Mouse (Mus musculus): Measurements from ENCODE around the gene Mcm10.

Gene Mcm10

GRCm38 (mm10) chr2:5033546-5034420 lies 21.2 kb upstream of the Mcm10 start:
- in situ Hi-C loops (cut with MboI; ENCODE audit: unreplicated experiment in 2 of 2), result no loop called here

DNA sequence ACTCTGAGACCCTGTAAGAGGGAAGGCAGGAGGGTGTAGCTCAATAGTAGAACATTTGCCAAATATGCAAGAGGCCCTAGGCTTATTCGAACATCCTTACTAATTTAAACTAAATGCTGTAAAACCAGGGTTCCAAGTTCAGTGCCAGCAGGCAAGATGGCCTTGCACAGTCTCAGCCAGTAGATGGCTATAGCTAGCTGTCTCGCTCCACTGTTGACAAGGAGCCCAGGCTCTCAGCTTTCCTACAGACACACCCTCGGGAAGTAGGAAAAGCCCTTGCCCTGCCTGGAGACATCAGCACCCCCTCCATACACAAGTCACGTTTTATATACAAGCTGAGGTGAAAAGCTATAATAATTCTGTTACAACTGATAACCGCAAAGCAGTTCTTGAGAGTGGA lies 20.1 kb upstream of the Mcm10 start:
- in situ Hi-C loops (cut with MboI; ENCODE audit: unreplicated experiment in 2 of 2), result no loop called here

DNA sequence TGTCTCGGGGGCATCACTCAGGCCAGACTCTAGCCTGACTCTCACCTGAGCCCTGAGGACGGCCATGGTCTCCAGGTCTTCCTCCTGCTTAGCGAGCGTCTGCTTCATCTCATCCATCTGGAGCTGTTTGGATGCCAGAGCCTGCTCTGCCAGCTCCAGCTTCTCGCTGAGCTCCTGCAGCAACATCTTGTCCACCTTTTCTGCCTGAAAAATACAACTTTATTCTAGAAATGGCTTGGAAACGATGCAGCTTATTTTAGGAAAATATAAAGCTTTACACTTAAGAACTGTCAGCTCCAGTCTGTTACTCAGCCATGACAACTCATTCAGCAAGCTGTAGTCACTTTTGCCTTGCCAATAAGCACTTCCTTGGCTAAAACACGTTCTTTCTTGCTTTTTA lies 18.6 kb upstream of the Mcm10 start:
- in situ Hi-C loops (cut with MboI; ENCODE audit: unreplicated experiment in 2 of 2), result no loop called here

GRCm38 (mm10) chr2:5029808-5030207 lies 17.2 kb upstream of the Mcm10 start:
- in situ Hi-C loops (cut with MboI; ENCODE audit: unreplicated experiment in 2 of 2), result no loop called here

- in situ Hi-C loops (cut with MboI; ENCODE audit: unreplicated experiment in 2 of 2), result no loop called here
Measured at GRCm38 (mm10) chr2:5028047-5028446, 15.5 kb upstream of the Mcm10 start.

DNA sequence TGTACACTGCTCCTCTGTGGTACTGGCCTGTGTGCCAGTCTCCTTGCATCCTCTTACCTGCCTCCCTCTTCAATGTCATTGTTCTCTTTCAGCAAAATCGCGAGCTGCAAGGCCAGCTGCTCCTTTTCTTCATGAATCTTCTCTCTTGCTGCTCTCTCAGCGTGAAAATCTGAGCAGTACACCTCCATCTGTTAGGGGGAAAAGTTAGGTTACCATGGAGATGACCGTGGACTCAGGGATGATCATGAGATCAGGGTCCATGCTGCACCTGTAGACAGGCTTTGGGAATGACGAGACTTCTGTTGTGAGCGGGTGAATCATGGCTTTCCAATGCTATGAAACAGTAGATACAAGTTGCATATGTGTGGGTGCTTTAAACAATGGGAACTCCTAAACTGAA lies 14.5 kb upstream of the Mcm10 start:
- in situ Hi-C loops (cut with MboI; ENCODE audit: unreplicated experiment in 2 of 2), result no loop called here

DNA sequence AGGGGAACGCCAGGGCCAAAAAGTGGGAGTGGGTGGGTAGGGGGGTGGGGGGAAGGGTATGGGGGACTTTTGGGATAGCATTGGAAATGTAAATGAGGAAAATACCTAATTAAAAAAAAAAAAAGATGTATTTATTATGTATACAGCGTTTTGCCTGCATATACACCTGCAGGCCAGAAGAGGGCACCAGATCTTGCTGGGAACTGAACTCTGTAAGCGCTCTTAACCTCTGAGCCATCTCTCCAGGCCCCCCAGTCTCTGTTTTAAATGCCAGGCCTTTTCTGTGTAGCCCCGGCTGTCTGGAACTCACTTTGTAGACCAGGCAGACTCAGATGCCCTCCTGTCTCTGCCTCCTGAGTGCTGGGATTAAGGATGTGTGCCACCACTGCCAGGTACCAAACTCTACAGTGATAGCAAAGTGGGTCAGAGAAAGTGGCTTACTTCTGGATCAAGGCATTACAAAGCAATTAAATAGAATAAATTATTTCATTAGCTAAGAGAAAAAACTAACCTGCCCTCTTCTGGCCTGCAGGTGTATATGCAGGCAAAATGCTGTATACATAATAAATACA lies 12.7 kb upstream of the Mcm10 start:
- in situ Hi-C loops (cut with MboI; ENCODE audit: unreplicated experiment in 2 of 2), result no loop called here

- in situ Hi-C loops (cut with MboI; ENCODE audit: unreplicated experiment in 2 of 2), result no loop called here
Measured at GRCm38 (mm10) chr2:5023699-5024399, 11.3 kb upstream of the Mcm10 start.

DNA sequence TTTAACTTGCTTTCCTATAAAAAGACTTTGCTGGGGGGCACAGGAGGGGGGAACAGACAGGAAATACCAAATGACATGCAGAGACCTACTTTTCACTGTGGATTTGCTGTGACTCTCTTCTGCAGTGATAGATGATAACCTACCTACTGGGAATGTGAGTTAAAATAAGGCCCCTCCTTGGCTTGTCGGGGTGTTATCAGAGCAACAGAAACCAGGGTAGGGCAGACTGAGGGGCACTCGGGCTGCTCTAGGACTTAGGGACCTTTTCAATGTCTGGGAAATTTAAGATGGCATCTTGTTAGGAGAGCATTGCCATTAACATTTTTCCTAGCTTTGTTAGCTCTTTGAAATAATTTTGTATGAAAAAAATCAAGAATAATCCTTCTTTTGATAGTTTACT lies 10.7 kb upstream of the Mcm10 start:
- in situ Hi-C loops (cut with MboI; ENCODE audit: unreplicated experiment in 2 of 2), result no loop called here

- in situ Hi-C loops (cut with MboI; ENCODE audit: unreplicated experiment in 2 of 2), result loop anchor here in 1 of 2 experiments (10.0 kb wide), 1 partner anchor 385 kb away; no protein-coding TSS in a partner anchor
Measured at GRCm38 (mm10) chr2:5019708-5020107, 7.1 kb upstream of the Mcm10 start.

DNA sequence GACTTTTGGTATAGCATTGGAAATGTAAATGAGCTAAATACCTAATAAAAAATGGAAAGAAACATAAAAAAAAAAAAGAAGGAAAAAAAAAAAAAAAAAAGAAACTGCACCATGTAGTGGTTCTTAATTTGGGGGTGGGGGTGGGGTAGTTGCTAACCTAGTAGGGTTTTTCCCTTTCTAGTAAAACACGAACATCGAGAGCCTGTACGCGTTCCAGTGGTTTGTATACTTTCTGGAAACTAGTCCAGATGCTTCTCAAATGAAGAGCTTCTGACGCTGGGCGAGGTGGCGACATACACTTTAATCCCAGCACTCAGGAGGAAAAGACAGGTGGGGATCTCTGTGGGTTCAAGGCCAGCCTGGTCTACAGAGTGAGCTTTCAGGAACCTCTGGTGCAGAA lies 4.3 kb upstream of the Mcm10 start:
- in situ Hi-C loops (cut with MboI; ENCODE audit: unreplicated experiment in 2 of 2), result loop anchor here in 1 of 2 experiments (10.0 kb wide), 1 partner anchor 388 kb away; no protein-coding TSS in a partner anchor

DNA sequence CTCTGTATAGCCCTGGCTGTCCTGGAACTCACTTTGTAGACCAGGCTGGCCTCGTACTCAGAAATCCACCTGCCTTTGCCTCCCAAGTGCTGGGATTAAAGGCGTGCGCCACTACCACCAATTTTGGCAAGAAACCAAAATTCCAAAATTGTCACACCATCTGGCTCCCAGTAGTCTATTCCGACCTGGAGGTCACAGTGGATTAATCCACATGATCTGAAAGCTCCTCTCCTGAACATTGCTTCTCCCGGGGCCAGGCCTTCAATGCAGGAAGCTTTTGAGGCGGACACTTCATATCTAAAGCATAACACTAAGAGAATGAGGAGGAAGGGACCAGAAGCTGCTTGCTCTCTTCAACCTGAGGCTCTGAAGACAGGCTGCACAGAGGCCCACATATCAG lies 2.9 kb upstream of the Mcm10 start:
- in situ Hi-C loops (cut with MboI; ENCODE audit: unreplicated experiment in 2 of 2), result loop anchor here in 1 of 2 experiments (10.0 kb wide), 1 partner anchor 389 kb away; no protein-coding TSS in a partner anchor

- in situ Hi-C loops (cut with MboI; ENCODE audit: unreplicated experiment in 2 of 2), result loop anchor here in 1 of 2 experiments (5.0 to 10.0 kb wide), 2 partner anchors 97 to 390 kb away; partner anchors contain the start of gene Phyh
Measured at GRCm38 (mm10) chr2:5014616-5015015, 2.0 kb upstream of the Mcm10 start.

DNA sequence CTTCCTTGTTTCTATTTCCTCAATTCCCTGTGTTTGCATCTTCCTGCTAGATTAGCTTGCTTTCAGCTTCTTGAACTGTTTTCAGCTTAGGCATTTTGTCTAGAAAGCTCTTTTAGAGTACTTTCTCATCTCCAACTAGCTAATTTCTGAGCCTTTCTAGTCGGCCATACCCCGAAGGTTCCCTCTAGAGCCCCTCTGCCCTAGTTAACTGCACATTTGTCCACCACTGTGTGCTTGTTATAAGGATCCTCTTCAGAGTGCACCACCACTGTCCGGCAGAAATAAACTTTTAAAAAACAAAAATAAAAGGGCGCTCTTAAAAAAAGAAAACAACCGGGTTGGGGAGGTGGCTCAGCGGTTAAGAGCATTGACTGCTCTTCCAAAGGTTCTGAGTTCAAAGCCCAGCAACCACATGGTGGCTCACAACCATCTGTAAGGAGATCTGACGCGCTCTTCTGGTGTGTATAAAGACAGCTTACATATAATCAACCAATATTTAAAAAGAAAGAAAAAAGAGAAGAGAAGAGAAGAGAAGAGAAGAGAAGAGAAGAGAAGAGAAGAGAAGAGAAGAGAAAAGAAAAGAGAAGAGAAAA lies 597 bp downstream of the Mcm10 start:
- in situ Hi-C loops (cut with MboI; ENCODE audit: unreplicated experiment in 2 of 2), result loop anchor here in 1 of 2 experiments (5.0 to 10.0 kb wide), 2 partner anchors 95 to 393 kb away; partner anchors contain the start of gene Phyh

GRCm38 (mm10) chr2:5007107-5007506 lies 5.5 kb downstream of the Mcm10 start:
- in situ Hi-C loops (cut with MboI; ENCODE audit: unreplicated experiment in 2 of 2), result no loop called here

DNA sequence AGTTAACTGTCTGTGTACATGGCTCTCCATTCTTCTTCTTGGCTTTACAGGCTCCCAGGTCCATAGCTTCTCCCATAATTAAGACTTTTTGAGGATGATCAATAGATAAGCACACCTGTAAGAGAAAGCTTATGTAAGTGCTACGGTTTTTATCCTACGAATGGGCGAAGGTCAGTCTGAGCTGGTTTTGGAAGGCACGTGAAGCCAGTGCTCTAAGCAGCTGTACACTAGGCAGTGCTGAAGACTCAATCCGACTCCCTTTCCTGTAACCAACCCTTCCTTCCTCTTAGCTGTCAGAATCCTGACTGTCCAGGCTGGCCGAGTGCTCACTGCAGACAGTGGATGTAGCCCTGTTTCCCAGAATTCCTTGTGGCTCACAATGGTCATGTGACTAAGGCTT lies 11.3 kb downstream of the Mcm10 start:
- in situ Hi-C loops (cut with MboI; ENCODE audit: unreplicated experiment in 2 of 2), result no loop called here

DNA sequence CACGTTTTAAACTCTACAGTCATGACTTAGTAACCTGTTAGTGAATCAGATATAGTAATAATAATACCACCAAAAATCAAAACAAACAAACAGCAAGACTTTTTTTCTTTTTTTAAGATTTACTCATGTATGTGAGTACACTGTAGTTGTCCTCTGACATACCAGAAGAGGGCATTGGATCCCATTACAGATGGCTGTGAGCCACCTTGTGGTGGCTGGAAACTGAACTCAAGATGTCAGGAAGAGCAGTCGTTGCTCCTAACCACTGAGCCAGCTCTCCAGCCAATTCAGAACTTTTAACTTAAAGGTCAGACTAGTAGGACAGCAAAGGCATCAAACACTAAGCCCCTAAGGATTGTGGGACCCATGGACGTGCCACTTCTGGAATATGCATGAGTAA lies 13.7 kb downstream of the Mcm10 start:
- in situ Hi-C loops (cut with MboI; ENCODE audit: unreplicated experiment in 2 of 2), result no loop called here

DNA sequence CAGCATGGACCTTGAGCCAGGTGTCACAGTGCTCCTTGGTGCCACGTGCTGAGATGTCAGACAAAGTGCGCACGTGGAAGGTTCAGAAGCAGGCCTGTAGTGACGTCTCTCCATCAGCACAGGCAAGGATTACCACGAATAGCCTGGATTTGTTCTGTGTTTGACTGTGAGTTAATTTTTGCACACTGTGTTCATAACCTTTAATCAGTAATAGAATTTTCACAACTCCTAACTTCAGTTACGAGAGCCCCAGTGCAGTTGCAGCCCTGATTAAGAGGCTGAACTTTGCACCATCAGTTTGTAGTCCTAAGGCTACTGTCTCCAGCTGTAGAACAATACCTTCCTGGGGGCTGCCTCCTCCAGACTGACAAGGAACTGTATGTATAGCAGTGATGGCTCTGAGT lies 16.2 kb downstream of the Mcm10 start:
- in situ Hi-C loops (cut with MboI; ENCODE audit: unreplicated experiment in 2 of 2), result no loop called here

GRCm38 (mm10) chr2:4995646-4996045 lies 16.9 kb downstream of the Mcm10 start:
- in situ Hi-C loops (cut with MboI; ENCODE audit: unreplicated experiment in 2 of 2), result no loop called here

GRCm38 (mm10) chr2:4994436-4994835 lies 18.2 kb downstream of the Mcm10 start:
- in situ Hi-C loops (cut with MboI; ENCODE audit: unreplicated experiment in 2 of 2), result no loop called here

DNA sequence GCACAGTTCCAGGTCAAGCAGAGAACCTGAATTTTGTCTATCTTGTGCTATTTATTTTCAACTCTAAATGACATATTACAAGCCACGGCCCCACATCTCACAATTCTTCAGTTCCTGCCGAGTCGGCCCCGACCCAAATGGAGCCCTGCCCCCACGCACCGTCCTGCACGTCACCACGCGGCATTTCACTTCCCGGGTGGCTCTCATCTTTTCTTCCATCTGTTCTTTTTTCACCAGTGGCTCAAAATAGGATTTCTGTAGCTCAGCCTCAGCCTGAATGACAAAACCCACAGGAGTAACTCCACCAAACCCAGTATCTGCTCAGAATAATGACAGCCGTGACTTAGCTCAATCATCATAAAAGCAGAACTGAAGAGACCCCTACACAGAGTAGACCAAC lies 19.0 kb downstream of the Mcm10 start:
- in situ Hi-C loops (cut with MboI; ENCODE audit: unreplicated experiment in 2 of 2), result no loop called here

All from v-Abl transformed pro-B cells (cell line).